Mouse (Mus musculus): ENCODE data around the gene Acsl5. TPM values are rescaled to one million over a fixed set of nuclear protein-coding genes. Genes with fewer than 3 reads are reported as not detected.
A peak's percentile ranks its signal among the peaks of the same experiment; 100 is the strongest.

Acsl5 gene
- polyA plus RNA-seq, 1 experiment, result 21.0 TPM

GRCm38 (mm10) chr19:55217365-55217764 is 34.4 kb upstream of the Acsl5 start:
- peaks cover 11% of the 10 kb centered on the region for H3K27me3 ChIP-seq (replicated peaks)
- H3K9me3 ChIP-seq, result 0 out of 2 replicates have a peak, but pooled peaks cover 2% of the 10 kb centered on the region
- H3K4me1 ChIP-seq, result peaks cover 43% of the 10 kb centered on the region
- H3K4me3 ChIP-seq (replicated peaks), result no peak overlapping the region
- H3K36me3 ChIP-seq (replicated peaks; ENCODE audit: low read length), result peaks cover 20% of the 10 kb centered on the region
- TF ChIP-seq GATA1 (IDR thresholded peaks at IDR 0.05; ENCODE audit: borderline replicate concordance, low read length) (no peak), FLI1 (IDR thresholded peaks at IDR 0.05; ENCODE audit: low read length) (no peak)

DNA sequence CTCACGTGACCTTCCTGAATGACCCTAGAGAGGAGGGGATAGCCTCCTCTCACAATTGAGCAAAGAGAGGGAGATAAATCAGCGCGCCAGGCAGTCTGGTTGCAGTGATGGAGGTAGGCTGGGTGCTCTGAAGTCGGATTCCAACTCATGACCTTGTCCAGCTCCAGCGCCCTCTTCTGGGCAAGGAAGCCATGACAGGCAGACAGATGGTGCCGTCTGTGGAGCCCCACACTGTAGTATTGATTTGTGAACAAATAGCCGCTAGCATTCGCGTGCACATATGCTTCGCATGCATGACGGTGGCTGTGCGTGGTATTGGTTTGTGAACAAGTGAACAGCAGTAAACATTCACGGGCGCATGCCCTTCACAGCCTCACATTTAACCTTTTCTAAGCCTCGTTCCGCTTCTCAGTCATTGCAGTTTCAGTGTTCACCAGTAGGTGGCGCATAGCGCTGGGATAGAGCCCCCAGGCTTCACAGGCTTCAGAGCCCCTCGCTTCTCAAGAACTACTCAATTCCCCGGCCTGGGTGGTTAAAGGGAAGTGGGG is 33.5 kb upstream of the Acsl5 start:
- TF ChIP-seq GATA1 (IDR thresholded peaks at IDR 0.05; ENCODE audit: borderline replicate concordance, low read length), result no peak
- TF ChIP-seq FLI1 (IDR thresholded peaks at IDR 0.05; ENCODE audit: low read length), result no peak
- peaks cover 9% of the 10 kb centered on the region for H3K27me3 ChIP-seq (replicated peaks)
- H3K4me3 ChIP-seq (replicated peaks), result peak overlapping the region; percentile 93
- peaks cover 50% of the 10 kb centered on the region for H3K4me1 ChIP-seq
- 0 out of 2 replicates have a peak, but pooled peaks cover 2% of the 10 kb centered on the region for H3K9me3 ChIP-seq
- H3K36me3 ChIP-seq (replicated peaks; ENCODE audit: low read length), result peaks cover 29% of the 10 kb centered on the region

DNA sequence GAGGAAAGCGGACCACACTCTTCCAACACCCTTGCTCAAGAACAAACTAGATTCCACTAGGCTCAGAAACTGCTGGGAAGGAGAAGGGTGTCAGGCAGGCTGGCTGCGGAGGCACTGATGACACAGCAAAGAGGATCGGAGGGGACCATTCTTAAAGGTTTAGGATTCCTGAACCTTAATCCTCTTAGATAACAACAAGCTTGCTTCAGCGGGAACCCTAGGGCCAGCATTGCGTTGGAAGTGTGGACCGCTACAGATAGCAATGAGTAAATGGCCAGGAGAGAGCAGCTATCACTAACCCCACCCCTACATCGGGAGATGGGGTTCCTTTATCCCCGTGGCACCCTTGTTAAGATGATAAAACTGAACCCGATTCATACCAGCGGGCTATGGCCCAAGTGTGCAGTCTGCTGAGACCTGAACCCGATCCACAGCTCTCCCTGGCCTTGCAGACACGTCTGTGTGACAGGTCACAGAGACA is 33.0 kb upstream of the Acsl5 start:
- TF ChIP-seq GATA1 (IDR thresholded peaks at IDR 0.05; ENCODE audit: borderline replicate concordance, low read length), result no peak
- 0 out of 2 replicates have a peak, but pooled peaks cover 2% of the 10 kb centered on the region for H3K9me3 ChIP-seq
- H3K36me3 ChIP-seq (replicated peaks; ENCODE audit: low read length), result peaks cover 34% of the 10 kb centered on the region
- H3K27me3 ChIP-seq (replicated peaks), result peaks cover 7% of the 10 kb centered on the region
- H3K4me1 ChIP-seq, result peaks cover 53% of the 10 kb centered on the region
- peak overlapping the region; percentile 93 for H3K4me3 ChIP-seq (replicated peaks)

- H3K27me3 ChIP-seq (replicated peaks), result peaks cover 10% of the 10 kb centered on the region
- peaks cover 56% of the 10 kb centered on the region for H3K4me1 ChIP-seq
- TF ChIP-seq FLI1 (IDR thresholded peaks at IDR 0.05; ENCODE audit: low read length) (no peak), GATA1 (IDR thresholded peaks at IDR 0.05; ENCODE audit: borderline replicate concordance, low read length) (no peak)
- H3K36me3 ChIP-seq (replicated peaks; ENCODE audit: low read length), result peaks cover 39% of the 10 kb centered on the region
- no peak overlapping the region for H3K4me3 ChIP-seq (replicated peaks)
- 0 out of 2 replicates have a peak, but pooled peaks cover 2% of the 10 kb centered on the region for H3K9me3 ChIP-seq
Observed at GRCm38 (mm10) chr19:55219359-55219758, 32.4 kb upstream of the Acsl5 start.

GRCm38 (mm10) chr19:55221208-55221607 is 30.5 kb upstream of the Acsl5 start:
- TF ChIP-seq FLI1 (IDR thresholded peaks at IDR 0.05; ENCODE audit: low read length) (no peak), GATA1 (IDR thresholded peaks at IDR 0.05; ENCODE audit: borderline replicate concordance, low read length) (no peak)
- no peak overlapping the region for H3K4me3 ChIP-seq (replicated peaks)
- 0 out of 2 replicates have a peak, but pooled peaks cover 2% of the 10 kb centered on the region for H3K9me3 ChIP-seq
- peaks cover 56% of the 10 kb centered on the region for H3K36me3 ChIP-seq (replicated peaks; ENCODE audit: low read length)
- peaks cover 68% of the 10 kb centered on the region for H3K4me1 ChIP-seq
- peaks cover 9% of the 10 kb centered on the region for H3K27me3 ChIP-seq (replicated peaks)

DNA sequence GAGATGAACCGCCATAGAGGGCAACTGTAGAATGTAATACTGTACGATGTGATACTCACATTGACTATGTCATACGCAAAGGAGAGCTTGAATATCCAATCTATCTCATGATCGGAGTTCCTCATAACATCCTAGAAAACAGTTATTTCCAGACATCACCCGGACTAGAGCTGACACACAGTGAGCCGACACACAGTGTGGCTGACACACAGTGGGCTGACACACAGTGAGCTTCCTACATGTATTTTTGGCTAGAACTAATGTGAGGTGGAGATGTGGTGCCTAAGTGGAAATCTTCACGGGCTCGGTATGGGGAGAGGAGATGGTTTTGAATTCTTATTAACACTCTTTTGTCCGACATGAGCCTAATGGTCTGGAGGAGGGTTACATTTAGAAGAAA is 29.5 kb upstream of the Acsl5 start:
- H3K4me1 ChIP-seq, result peaks cover 76% of the 10 kb centered on the region
- TF ChIP-seq FLI1 (IDR thresholded peaks at IDR 0.05; ENCODE audit: low read length), result no peak
- no peak for TF ChIP-seq GATA1 (IDR thresholded peaks at IDR 0.05; ENCODE audit: borderline replicate concordance, low read length)

DNA sequence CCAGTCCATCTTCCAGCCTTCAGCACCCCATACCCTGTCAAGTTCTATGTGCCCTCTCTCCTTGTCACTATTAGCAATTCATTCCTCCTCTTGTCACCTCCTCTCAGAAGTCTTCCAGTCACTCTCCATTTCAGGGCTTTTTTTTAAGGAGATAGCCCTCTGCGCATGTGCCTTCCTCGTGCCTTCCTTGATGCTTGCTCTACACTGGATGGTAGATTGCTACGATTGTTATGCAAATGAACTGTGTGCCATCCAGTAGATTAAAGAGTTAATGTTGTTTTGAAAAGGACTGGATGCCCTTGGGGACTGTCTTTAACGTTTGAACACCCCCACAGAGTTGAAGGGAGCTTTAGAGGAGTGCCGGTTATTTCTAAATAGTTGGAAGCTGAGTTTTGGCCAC is 25.1 kb upstream of the Acsl5 start:
- Histone ChIP-seq H3K4me1 (peaks cover 74% of the 10 kb centered on the region), H3K9me3 (no peaks in the 10 kb centered on the region), H3K36me3 (replicated peaks; ENCODE audit: low read length) (peaks cover 76% of the 10 kb centered on the region), H3K4me3 (replicated peaks) (no peak overlapping the region), H3K27me3 (replicated peaks) (peaks cover 9% of the 10 kb centered on the region)
- TF ChIP-seq GATA1 (IDR thresholded peaks at IDR 0.05; ENCODE audit: borderline replicate concordance, low read length), result no peak
- TF ChIP-seq FLI1 (IDR thresholded peaks at IDR 0.05; ENCODE audit: low read length), result no peak

More for the DNA sequence above, 29.5 kb upstream of the Acsl5 start:
- Histone ChIP-seq H3K27me3 (replicated peaks) (peaks cover 9% of the 10 kb centered on the region), H3K4me3 (replicated peaks) (no peak overlapping the region), H3K36me3 (replicated peaks; ENCODE audit: low read length) (peaks cover 66% of the 10 kb centered on the region), H3K9me3 (no peaks in the 10 kb centered on the region)

DNA sequence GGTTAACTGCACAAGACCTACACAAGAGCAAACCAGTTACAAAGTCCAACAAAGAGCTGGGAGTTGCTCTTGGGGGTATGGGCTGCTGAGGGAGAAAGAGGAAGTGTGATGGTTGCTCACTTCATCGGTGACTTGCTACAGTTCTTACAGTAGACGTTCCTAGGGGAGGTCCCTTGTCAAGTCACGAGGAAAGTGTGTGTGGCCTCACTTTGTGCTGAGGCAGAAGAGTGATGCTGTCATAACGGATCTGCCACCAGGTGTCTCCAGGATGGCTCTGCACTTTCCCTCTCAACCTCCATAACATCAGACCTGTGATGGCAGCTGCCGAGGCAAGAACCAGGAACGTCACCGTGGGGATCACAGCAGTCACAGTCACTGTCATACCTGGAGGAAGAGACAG is 24.6 kb upstream of the Acsl5 start:
- Histone ChIP-seq H3K4me3 (replicated peaks) (no peak overlapping the region), H3K9me3 (no peaks in the 10 kb centered on the region), H3K4me1 (peaks cover 78% of the 10 kb centered on the region), H3K36me3 (replicated peaks; ENCODE audit: low read length) (peaks cover 73% of the 10 kb centered on the region), H3K27me3 (replicated peaks) (peaks cover 9% of the 10 kb centered on the region)
- no peak for TF ChIP-seq FLI1 (IDR thresholded peaks at IDR 0.05; ENCODE audit: low read length)
- TF ChIP-seq GATA1 (IDR thresholded peaks at IDR 0.05; ENCODE audit: borderline replicate concordance, low read length), result no peak

DNA sequence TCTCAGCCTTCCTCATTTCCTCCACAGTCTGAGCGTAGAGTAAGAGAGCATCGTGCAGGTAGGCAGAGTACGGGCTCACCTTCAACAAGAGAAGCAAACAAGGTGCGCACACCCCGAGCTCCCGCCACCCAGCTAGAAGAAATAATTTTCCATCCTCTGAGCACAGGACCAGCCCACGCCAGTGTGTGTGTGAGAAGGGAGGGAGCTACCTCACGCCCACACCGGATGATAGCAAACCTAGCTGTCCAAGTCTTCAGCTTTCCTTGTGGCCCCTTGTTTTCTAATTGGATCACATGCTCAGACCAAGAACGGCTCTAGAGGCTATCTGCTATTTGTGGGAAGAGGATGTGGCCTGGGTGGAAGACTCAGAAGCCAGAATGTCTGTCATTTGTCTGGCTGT is 20.7 kb upstream of the Acsl5 start:
- Histone ChIP-seq H3K4me1 (peaks cover 95% of the 10 kb centered on the region), H3K27me3 (replicated peaks) (no peaks in the 10 kb centered on the region), H3K36me3 (replicated peaks; ENCODE audit: low read length) (peaks cover 33% of the 10 kb centered on the region), H3K9me3 (no peaks in the 10 kb centered on the region), H3K4me3 (replicated peaks) (peak overlapping the region; percentile 87)
- TF ChIP-seq GATA1 (IDR thresholded peaks at IDR 0.05; ENCODE audit: borderline replicate concordance, low read length) (no peak), FLI1 (IDR thresholded peaks at IDR 0.05; ENCODE audit: low read length) (no peak)

- H3K36me3 ChIP-seq (replicated peaks; ENCODE audit: low read length), result peaks cover 23% of the 10 kb centered on the region
- no peaks in the 10 kb centered on the region for H3K27me3 ChIP-seq (replicated peaks)
- no peaks in the 10 kb centered on the region for H3K9me3 ChIP-seq
- TF ChIP-seq FLI1 (IDR thresholded peaks at IDR 0.05; ENCODE audit: low read length) (no peak), GATA1 (IDR thresholded peaks at IDR 0.05; ENCODE audit: borderline replicate concordance, low read length) (no peak)
- H3K4me3 ChIP-seq (replicated peaks), result peak overlapping the region; percentile 87
- peaks cover 94% of the 10 kb centered on the region for H3K4me1 ChIP-seq
Observed at GRCm38 (mm10) chr19:55232136-55232535, 19.6 kb upstream of the Acsl5 start.

Measured in megakaryocyte, embryonic 14.5 days (primary cell).